Mouse (Mus musculus) frontal cortex, postnatal 36 days (tissue): ENCODE results near the gene Fst.

Experiments used
- DNase-seq, 2 experiments: peaks; one replicate each; pipeline ENCODE4 v3.0.0; 2022; ENCODE audit warnings: low spot score in 2 of 2

The Fst gene

GRCm38 (mm10) chr13:114419364-114419763 is 39.4 kb downstream of the Fst start:
- no peak for DNase-seq

GRCm38 (mm10) chr13:114412326-114412725 is 46.4 kb downstream of the Fst start:
- no peak for DNase-seq

DNA sequence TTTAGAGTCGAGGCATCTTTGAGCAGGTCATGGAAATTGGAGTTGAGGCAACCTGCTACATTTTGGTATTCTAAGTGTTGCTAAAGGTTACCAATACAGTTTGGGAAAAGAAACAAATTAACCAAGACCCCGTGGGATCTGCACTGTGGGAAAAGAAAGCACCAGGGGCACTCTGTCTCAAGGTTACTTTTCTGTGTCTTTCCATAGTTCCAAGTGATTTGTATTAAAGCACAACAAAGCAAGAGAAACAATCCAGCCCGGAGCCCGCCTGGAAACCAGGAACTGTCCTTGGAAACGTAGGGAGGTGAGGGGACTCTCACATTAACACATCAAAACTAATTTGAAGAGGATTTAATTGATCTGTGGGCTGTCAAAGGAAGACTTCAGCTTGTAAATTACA is 51.9 kb downstream of the Fst start:
- DNase-seq = no peak

- DNase-seq = no peak
Measured at GRCm38 (mm10) chr13:114406424-114406823, 52.3 kb downstream of the Fst start.

GRCm38 (mm10) chr13:114405100-114405715 is 53.5 kb downstream of the Fst start:
- no peak for DNase-seq
